Mouse (Mus musculus) heart, postnatal 10 days (tissue): ENCODE measurements around the gene Tango2. TPM values are rescaled to one million over a fixed set of nuclear protein-coding genes. Genes with fewer than 3 reads are reported as not detected.
A peak's percentile ranks its signal among the peaks of the same experiment; 100 is the strongest.

ENCODE experiments used
- DNase-seq, 2 experiments: peaks; one replicate each; pipeline ENCODE4 v3.0.0; 2021
- intact Hi-C: fragments of 180-260 bp; cut with DNase I; formaldehyde crosslinking; loops from one replicate; pipeline ENCODE4 v1.15.1; 2025
- total RNA-seq, 2 experiments: library from RNA; stranded (reverse); gene quantifications; 2 replicates each; pipeline ENCODE4 v1.2.3; 2021

The Tango2 gene
- 10 to 100 TPM; 62.7 to 65.3 TPM for total RNA-seq

- intact Hi-C loops, result loop anchor here (2.0 to 5.0 kb wide), 2 partner anchors 37 to 79 kb away; partner anchors contain the start of genes Comt and Txnrd2
- peak; percentile 92 to 93 for DNase-seq
Measured at GRCm38 (mm10) chr16:18347931-18348600, at the start of gene Tango2, which contains the start of gene Arvcf. TSS of gene Tango2 (minus strand) at chr16:18348103. TSS of gene Arvcf (plus strand) at chr16:18348182.

GRCm38 (mm10) chr16:18396791-18397621 is 49.1 kb upstream of the Tango2 start:
- intact Hi-C loops, result no loop called here
- no peak for DNase-seq

- intact Hi-C loops, result no loop called here
- DNase-seq, result no peak
Measured at GRCm38 (mm10) chr16:18396201-18396600, 48.3 kb upstream of the Tango2 start.

GRCm38 (mm10) chr16:18395620-18396036 is 47.7 kb upstream of the Tango2 start:
- intact Hi-C loops, result no loop called here
- peak; percentile 76 to 79 for DNase-seq

- peak; percentile 67 to 78 for DNase-seq
- intact Hi-C loops, result no loop called here
Measured at GRCm38 (mm10) chr16:18394777-18395619, 47.1 kb upstream of the Tango2 start.

- DNase-seq, result no peak
- intact Hi-C loops, result no loop called here
Measured at GRCm38 (mm10) chr16:18394056-18394455, 46.2 kb upstream of the Tango2 start.

- DNase-seq, result peak in 1 of 2 experiments; percentile 13
- intact Hi-C loops, result no loop called here
Measured at GRCm38 (mm10) chr16:18393595-18393994, 45.7 kb upstream of the Tango2 start.

GRCm38 (mm10) chr16:18392469-18393426 is 44.8 kb upstream of the Tango2 start:
- intact Hi-C loops, result no loop called here

GRCm38 (mm10) chr16:18391728-18392127 is 43.8 kb upstream of the Tango2 start:
- intact Hi-C loops, result no loop called here
- peak in 1 of 2 experiments; percentile 1 for DNase-seq

More at GRCm38 (mm10) chr16:18392469-18393426, 44.8 kb upstream of the Tango2 start:
- peak; percentile 89 to 92 for DNase-seq

GRCm38 (mm10) chr16:18391127-18391526 is 43.2 kb upstream of the Tango2 start:
- intact Hi-C loops, result no loop called here
- DNase-seq, result peak in 1 of 2 experiments; percentile 5

GRCm38 (mm10) chr16:18390399-18390798 is 42.5 kb upstream of the Tango2 start:
- no peak for DNase-seq
- intact Hi-C loops, result no loop called here

GRCm38 (mm10) chr16:18388583-18389435 is 40.9 kb upstream of the Tango2 start:
- intact Hi-C loops, result no loop called here
- peak in 1 of 2 experiments; percentile 22 for DNase-seq

GRCm38 (mm10) chr16:18387704-18388582 is 40.0 kb upstream of the Tango2 start:
- intact Hi-C loops, result no loop called here
- peak in 1 of 2 experiments; percentile 43 for DNase-seq

GRCm38 (mm10) chr16:18386972-18387371 is 39.1 kb upstream of the Tango2 start:
- peak in 1 of 2 experiments; percentile 9 for DNase-seq
- intact Hi-C loops, result no loop called here

- DNase-seq, result peak in 1 of 2 experiments; percentile 26
- intact Hi-C loops, result no loop called here
Measured at GRCm38 (mm10) chr16:18386451-18386850, 38.5 kb upstream of the Tango2 start.

- DNase-seq, result no peak
- intact Hi-C loops, result loop anchor here (2.0 kb wide), 1 partner anchor 37 kb away; the partner anchor contains the start of genes Arvcf and Tango2
Measured at GRCm38 (mm10) chr16:18385411-18385810, 37.5 kb upstream of the Tango2 start.

GRCm38 (mm10) chr16:18384659-18385058 is 36.8 kb upstream of the Tango2 start:
- DNase-seq, result no peak
- intact Hi-C loops, result loop anchor here (2.0 kb wide), 1 partner anchor 36 kb away; the partner anchor contains the start of genes Arvcf and Tango2
